Mouse (Mus musculus) megakaryocyte-erythroid progenitor cell, adult 5-6 weeks (primary cell): ENCODE results near the gene Prelid1. TPM values are rescaled to one million over a fixed set of nuclear protein-coding genes. Genes with fewer than 3 reads are reported as not detected.

Source experiments
- ATAC-seq: replicated peaks from 2 replicates; pipeline ENCODE4 v1.8.0; 2016; ENCODE audit warnings: mild to moderate bottlenecking, inconsistent platforms; ENCODE audit not compliant: severe bottlenecking, poor library complexity, low FRiP score, low TSS enrichment
- total RNA-seq, 2 experiments: library from RNA; stranded (forward) in 1 of 2; stranded (reverse) in 1 of 2; fragments of 200-1000, 215-1000 nt in 1 of 2; fragments of >200 nt in 1 of 2; fragmentation: Nextera tagmentation in 1 of 2; gene quantifications; 2 replicates each; pipeline ENCODE4 v1.2.3; 2014 to 2017

Prelid1 gene
- total RNA-seq (2014; fragmentation: Nextera tagmentation) (173 and 220 TPM in 2 replicates), total RNA-seq (2017) (71.2 and 80.5 TPM in 2 replicates)

DNA sequence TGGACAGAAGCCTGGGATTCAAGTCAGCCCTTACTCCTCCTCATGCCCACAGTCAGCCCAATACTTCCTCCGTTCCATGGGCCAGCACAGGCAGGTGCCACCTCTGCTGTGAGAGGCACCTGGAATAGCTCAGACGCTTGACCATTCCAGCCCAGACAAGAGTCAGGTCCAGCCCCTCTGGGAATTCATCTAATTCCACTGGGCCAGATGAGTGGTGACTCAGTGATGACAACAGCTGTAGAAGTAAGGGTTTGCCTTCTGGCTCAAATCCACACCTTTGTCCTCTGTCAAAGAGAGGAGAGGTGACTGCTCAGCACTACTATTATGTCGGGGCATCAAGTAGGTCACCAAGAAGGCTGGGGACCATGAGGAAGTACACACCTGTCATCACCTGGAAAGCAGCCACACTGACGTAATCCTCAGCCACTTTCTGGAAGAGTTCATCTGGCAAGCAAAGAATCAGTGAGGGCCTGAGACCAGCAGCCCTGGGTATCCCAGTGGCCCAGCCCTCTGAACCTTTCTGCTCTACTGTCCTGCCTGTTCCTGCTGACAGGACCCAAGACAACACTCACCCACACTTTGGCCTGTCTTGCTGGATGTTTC lies at the start of gene Prelid1:
Prelid1 (plus strand) TSS at position 570 of the 603 bp plus-strand sequence.
- no peak for ATAC-seq

DNA sequence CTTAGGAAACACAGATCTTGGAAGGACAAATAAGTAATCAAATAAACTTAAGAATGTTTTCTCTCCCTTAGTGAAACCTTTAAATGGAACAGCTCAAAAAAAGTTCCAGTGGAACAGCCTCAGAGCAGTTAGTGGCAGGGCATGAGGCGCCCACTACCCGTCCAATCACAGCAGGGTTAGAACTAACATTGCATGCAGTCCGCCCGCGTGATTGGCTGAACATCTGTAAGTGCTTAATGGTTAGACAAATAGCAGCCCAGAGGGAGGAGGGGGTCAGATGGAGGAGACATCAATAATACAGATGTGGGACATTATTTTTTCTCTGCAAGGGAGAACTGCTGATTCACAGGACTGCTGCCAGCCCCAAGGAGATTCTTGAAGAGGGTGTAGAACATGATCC lies 43.1 kb upstream of the Prelid1 start:
- no peak for ATAC-seq

DNA sequence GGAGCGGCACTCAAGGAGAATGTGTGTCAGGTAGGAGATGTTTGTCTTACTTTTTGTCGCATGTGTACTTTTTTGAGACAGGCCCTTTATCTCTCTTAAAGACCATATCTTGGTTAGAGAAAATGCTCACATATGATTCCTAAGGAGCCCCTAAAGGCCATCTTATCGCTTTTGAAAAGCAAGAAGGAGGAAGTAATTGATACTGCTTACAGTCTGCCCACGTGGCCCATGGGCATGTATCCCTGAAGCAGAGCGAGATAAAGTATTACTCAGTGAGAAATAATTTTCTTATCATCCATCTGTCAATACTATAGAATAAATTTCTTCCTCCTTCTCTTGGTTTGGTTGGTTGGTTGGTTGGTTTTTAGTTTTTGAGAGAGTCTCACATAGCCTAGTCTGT lies 42.7 kb upstream of the Prelid1 start:
- ATAC-seq, result no peak

DNA sequence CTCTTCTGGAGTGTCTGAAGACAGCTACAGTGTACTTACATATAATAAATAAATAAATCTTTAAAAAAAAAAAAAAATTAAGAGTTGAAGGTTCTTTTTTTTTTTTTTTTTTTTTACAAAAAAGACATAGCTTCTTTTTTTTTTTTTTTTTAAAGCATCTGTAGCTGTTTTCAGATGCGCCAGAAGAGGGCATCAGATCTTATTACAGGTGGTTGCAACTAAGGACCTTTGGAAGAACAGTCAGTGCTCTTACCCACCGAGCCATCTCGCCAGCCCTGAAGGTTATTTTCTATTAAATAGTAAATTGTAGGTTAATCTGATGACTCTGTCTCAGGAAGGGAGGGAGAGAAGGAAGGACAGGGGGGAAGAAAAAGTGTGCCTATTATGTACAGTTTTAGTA lies 31.4 kb upstream of the Prelid1 start:
- no peak for ATAC-seq

DNA sequence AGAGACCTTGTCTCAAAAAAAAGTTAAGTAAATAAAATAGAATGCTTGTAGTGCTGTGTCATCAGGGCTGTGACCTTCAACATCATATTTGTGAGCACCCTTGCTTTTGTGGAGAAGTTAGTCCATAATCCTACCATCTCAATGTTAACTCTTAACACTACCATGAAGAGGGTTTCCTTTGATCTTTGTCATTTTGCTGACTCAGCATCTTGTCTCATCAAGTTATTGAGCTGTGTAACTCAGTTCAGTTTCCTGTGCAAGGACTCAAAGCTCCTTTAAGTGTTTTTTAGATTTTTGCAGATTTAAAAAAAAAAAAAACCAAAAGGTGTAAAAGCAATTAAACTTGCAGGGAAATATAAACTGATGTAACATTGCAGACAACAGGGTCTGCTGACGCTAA lies 23.5 kb upstream of the Prelid1 start:
- ATAC-seq, result no peak

DNA sequence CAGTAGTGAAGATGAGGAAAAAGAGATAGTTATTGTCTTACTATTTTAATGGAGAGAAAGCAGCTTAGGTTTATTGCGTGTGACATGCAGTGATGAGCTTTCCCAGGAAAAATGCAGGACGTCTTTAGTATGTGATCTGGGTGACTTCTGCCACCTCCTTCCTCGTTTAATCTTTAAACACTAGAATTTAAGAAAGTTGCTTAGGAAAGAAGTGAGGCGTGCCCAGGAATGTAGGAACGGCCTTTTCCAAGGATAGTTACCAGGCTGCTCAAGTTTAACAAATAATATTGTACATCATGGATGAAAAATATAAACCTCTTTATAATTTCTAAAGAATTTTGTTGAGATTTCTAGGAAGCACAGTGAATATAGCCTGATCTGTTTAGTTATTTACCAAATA lies 19.4 kb upstream of the Prelid1 start:
- no peak for ATAC-seq

DNA sequence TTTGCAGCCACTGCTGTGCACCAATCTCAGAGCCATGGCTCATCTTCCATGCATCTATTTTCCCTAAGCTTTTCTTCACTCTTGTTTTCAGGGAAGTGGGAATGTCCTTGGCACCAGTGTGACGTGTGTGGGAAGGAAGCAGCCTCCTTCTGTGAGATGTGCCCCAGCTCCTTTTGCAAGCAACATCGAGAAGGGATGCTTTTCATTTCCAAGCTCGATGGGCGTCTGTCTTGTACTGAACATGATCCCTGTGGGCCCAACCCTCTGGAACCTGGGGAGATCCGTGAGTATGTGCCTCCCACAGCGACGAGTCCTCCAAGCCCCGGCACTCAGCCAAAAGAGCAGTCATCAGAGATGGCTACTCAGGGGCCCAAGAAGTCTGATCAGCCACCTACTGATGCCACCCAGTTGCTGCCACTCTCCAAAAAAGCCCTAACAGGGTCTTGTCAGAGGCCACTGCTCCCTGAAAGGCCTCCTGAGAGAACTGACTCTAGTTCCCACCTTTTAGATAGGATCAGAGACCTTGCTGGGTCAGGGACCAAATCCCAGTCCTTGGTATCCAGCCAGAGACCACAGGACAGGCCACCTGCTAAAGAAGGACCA lies 8.2 kb upstream of the Prelid1 start:
- no peak for ATAC-seq

DNA sequence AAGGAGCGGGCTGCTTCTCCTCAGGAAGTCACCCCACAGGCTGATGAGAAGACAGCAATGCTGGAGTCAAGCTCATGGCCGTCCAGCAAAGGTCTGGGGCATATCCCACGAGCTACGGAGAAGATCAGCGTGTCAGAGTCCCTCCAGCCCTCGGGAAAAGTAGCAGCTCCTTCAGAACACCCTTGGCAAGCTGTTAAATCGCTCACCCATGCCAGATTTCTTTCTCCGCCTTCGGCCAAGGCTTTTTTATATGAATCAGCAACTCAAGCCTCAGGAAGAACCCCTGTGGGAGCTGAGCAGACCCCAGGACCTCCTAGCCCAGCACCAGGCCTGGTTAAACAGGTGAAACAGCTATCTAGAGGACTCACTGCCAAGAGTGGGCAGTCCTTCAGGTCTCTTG lies 7.2 kb upstream of the Prelid1 start:
- ATAC-seq, result no peak

DNA sequence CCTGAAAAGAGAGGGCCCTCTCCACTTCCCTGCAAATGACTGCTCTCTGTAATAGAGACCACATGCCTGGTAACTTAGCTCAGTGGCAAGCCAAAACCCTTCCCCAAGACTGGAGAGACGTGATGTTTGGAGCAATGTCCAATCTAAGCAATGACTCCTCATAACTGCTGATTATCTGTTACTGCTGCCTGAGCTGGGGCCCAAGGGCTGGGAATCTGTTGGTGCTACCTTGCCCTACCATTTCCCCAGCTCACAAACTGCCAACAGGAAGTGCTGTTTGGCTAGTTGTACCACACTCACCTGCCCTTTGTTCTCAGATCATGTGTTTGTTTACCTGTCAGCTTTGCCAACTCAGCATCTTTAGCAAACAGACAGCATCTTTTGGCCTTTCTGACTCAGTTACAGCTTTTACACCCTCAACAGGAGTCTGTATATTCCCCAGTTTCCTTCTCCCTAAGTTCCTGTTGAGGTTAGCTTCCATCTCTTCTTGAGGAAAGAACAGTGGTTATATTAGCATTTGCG lies 5.3 kb upstream of the Prelid1 start:
- ATAC-seq, result no peak

DNA sequence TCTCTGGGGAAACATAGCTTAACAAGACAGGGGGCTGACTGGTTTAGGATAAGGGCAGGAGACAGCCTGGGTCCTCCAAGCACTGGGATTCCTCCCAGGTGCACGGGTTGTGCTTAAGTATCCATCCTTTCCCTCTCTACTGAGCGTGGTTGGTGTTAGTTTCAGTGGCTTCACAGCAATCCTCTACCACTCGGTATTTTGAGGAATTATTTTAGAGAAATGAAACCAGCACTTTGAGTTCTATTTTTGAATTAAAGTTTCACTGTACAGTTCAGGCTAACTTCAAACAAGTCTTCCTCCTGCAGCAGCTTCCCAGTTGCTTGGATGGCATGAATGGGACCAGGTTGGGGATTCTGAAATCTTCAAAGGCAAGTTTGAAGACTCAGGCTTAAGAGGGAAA lies 1.9 kb upstream of the Prelid1 start:
- no peak for ATAC-seq

DNA sequence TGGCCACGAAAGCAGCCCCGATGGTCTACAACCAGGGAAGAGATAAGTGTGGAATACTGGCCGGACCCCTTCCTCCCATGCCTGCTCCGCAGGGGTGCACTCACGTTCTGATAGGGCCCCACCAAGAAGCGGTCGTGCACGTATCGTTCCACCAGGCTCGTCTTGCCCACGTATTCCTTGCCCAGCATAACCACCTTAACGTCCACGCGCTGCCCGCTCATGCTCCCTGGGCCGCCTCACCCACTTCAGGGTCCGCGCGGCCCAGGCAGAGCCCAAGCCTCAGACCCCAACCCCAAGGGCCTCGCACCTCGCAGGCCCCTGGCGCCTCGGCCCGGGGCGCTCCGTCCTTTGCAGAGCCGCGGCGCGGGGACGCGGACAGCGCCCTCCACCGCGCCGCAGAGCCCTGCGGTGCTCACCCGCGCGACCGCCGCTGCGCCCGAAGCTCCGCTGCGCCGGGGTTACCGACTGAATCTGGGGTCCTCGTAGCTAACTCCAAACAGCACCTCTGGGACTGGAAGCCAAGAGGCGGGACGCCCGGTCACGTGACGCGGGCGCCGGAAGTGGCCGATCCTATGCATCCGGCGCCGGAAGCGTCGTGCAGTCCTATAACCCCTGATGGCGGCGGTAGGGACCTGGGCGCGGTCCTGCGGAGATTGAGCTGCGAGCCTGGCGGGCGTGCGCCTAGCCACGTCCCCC lies 1.3 kb downstream of the Prelid1 start, which contains the start of gene Rab24:
Rab24 (minus strand) TSS at position 513 of the 696 bp plus-strand sequence.
- ATAC-seq, result peak; percentile 88

DNA sequence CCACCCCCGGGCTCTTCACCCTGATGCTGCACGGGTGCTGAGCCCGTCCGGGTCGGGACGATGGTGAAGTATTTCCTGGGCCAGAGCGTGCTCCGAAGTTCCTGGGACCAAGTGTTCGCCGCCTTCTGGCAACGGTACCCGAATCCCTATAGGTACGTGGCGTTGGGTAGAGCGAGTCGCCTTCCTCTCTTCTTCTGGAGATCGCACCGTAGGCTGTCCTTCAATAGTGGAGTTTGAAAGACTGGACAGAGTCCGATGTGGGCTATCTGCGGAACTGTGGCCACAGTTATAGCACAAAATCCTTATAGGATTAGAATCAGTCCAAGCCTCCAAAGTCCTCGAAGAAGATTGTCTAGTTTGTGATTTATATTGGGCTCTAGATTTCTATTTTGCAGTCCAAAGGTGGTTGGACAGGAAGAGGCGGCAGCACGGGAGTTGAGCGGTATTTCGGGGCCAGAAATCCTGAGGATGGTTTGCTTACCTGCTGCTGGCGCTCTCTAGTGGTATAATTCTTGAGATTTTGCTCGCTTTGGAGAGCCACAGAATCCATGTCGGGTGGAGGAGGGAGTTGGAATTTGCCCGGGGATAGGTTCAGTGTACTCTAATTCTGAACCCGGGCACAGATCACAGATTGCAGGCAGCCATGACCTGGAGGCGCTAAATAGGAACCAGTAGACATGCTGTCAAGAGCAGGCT lies 2.0 kb downstream of the Prelid1 start:
- ATAC-seq, result peak; percentile 27; the same call in 1 of the 2 replicates

DNA sequence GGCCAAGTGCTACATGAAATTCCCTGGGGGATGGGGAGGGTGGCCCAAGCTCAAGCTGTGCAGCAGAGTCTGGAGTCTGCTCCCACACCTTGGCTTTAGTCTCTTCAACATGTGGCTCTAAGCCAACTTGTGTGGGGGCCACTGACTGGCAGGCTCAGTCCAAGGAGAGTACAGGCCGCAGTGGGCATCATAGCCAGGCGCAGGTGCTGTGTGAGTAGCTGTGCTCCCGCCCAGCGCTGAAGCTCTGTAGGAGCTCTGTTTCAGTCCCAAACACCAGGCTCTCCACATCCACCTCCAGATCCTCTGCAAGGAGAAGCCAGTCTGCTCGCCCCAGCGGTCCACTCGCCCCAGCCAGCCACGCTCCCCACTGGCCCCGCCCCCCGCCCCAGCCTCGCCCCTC lies 5.3 kb downstream of the Prelid1 start:
- no peak for ATAC-seq

DNA sequence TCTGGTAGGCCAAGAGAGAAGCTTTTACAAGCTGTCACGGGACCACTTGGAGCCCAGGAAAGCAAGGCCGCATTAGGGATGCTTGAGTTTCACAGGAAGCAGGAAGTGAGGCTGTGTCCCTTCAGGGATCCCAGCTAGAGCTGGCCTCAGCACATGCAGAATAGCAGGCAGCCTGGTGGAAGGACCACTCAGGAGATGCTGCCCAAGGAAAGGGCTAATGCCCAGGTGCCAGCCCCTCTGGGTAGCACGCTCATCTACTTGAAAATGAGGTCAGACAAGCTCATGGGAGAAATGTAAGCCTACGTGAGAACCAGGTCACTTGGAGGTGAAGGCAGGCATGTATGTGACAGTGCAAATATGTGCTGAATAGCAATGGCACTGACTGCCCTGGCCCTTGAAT lies 6.9 kb downstream of the Prelid1 start:
- ATAC-seq, result no peak

DNA sequence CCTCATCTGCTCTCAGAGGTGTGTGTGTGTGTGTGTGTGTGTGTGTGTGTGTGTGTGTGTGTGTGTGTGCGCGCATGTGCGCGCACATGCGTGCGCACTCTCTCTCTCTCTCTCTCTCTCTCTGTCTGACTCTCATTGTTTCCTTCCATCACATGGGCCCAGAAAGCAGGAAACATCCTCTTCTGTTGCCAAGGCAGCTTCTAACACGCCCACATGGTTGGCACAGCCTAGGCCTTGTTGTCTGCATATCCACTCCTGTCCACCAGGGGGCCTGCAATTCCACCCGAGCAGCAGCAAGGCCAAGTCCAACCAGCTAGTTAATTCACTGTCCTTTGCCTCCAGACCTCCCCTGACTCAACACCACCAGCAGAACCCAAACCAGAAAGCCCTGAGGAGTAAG lies 7.3 kb downstream of the Prelid1 start:
- peak; percentile 58 for ATAC-seq

DNA sequence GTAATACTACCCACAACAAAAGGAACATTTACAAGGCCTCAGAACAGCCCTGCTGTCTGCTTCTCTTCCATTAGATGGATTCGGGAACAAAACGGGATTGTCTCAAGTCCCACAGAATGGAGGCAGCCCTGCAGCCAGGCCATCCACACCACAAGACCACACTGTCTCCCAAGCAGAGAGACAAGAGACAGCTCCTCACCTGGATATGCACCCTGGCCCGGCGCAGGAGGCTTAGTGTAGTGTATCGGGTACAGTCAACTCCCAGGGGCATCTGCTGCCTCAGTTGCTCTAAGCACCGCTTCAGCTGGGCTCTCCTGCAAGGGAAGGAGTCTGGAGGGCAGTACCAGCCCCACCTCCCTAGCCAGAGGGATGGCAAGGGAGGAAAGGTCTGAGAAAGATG lies 7.9 kb downstream of the Prelid1 start:
- ATAC-seq, result no peak

DNA sequence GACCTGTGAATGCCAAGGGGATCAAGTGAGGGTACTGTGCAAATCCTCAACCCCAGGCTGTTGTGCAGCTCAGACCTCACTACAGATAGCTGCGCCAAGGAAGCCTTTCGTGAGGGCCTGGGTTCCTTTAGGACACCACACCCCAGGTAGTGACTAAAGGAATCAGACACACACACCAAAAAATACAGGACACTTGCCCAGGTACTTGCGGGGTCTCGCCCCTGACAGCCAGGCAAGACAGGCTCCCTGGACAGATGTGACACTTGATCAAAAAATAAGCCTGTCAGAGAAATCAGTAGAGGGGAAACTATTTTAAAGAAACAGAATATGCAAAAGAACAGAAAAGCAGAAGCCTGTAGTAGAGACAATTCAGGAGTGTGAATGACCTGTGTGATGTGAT lies 8.3 kb downstream of the Prelid1 start:
- ATAC-seq, result no peak

DNA sequence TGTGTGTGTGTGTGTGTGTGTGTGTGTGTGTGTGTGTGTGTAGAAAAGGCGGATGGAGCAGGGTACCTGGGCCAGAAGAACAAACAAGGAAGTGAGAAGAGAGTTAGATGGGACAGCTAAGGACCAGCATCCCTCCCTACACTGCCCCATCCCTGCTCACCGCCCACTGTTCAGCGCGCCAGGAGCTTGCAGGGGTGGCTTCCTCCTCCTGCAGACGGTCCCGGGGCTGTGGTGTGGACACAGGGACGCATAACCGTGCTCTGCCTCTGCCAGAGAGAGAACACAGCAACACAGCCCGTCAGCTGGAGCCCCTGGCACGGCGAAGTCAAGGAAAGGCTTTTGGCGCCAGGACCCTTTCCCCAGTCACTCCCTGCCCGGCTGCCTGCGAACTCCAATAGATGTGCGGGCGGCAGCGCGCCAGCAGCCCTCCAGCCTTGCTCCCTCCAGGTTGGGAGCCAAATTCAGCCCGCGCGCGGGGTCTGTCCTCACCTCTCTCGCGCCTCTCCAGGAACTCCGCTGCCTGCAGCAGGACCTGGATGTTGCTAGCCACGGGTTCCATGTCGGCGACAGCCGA lies 8.9 kb downstream of the Prelid1 start:
- ATAC-seq, result peak; percentile 24

DNA sequence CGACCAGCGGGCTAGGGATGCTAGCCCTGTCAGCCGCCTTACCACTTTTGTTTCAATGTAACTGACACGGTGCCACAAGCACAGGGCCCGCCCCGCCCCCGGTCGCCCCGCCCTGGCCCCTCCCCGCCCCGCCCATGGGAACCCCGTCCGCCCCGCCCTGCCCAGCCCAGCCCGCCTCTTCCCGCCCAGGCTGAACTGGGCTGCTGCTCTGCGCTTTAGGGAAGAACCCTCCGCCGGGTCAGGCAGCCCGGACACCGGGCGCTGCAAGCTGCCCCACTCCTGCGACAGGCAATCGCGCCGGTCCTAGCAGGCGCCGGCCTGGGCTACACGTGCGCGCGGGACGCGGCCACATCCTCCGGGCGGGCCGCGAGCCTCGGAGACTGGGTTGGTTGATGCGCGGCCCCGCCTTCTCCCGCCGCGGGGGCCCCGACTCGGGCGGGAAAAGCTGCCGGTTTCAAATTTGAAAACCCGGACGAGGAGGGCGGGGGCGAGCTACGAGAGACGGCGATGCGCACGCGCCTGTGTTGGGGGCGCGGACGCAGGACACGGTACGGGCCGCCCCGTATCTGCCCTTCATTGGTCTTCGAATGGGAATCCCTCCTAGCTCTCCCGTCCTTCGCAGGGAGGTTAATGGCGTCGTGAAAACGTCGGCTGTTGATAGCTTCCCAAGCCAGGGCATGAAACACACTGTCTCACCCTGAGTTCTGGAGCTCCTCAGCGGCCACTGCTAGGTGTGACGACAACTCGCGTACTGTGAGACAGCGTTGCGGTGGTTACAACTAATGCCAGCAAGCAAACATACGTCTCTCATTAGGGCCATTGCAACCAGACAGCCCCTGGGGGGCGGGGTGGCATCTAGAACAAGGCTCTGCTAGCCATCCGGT lies 9.6 kb downstream of the Prelid1 start, which contains the start of gene Mxd3:
Mxd3 (minus strand) TSS at position 141 of the 884 bp plus-strand sequence.
- ATAC-seq, result peak; percentile 62
